Mouse (Mus musculus) adrenal gland, postnatal 36 days (tissue): Measurements from ENCODE around the gene Cops2. TPM values are rescaled to one million over a fixed set of nuclear protein-coding genes. Genes with fewer than 3 reads are reported as not detected.

Experiments used
- DNase-seq, 2 experiments: peaks; one replicate each; pipeline ENCODE4 v3.0.0; 2021; ENCODE audit warnings: mixed read lengths in 1 of 2
- total RNA-seq, 2 experiments: library from RNA; stranded (reverse); gene quantifications; 2 replicates each; pipeline ENCODE4 v1.2.3; 2021

Cops2 gene
- total RNA-seq, 2 experiments from 2014 or later = 168 TPM

- no peak for DNase-seq
Observed at GRCm38 (mm10) chr2:125781978-125782718, 76.8 kb downstream of the Cops2 start.

DNA sequence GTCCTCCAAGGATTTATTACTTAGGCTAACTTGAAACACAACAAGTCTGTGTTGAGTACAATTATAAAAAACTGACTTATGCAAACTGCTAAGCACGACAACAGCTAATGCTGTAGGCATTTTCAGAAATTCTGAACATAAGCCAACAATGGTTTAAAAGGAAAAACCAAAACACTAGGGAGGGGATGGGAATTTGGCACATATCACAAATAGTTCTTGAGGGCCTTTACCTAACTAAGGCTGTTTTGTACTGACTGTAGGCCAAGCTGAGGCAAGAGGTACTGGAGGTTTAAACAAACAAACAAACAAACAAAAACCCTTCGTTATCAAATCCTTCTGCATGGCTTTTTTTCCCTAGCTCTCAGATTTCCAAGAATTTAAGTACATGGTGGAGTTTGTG is 77.9 kb downstream of the Cops2 start:
- no peak for DNase-seq

Other genes with a start within 250 kb of the Cops2 start
- gene Cep152, start 234.0 kb downstream of the Cops2 start, total RNA-seq = 1 to 10 TPM; 2.6 to 2.7 TPM
- 100 to 1,000 TPM; 118 to 132 TPM for gene Eid1, start 186.0 kb downstream of the Cops2 start, total RNA-seq
- 1 to 10 TPM; 3.2 to 3.4 TPM for gene Shc4, start 135.0 kb downstream of the Cops2 start, total RNA-seq
- 10 to 100 TPM; 54.2 to 66.5 TPM for gene Secisbp2l, start 76.3 kb downstream of the Cops2 start, total RNA-seq
- 10 to 100 TPM; 68.1 to 80.4 TPM for gene Galk2, start within 50 bp of the Cops2 start, total RNA-seq
- gene Fgf7, start 175.5 kb upstream of the Cops2 start, total RNA-seq = 1 to 10 TPM in 1 of 2 experiments, under 1 TPM in 1; 0.72 to 1.1 TPM